Mouse (Mus musculus): Measurements from ENCODE around the gene 4430402I18Rik.

The 4430402I18Rik gene

DNA sequence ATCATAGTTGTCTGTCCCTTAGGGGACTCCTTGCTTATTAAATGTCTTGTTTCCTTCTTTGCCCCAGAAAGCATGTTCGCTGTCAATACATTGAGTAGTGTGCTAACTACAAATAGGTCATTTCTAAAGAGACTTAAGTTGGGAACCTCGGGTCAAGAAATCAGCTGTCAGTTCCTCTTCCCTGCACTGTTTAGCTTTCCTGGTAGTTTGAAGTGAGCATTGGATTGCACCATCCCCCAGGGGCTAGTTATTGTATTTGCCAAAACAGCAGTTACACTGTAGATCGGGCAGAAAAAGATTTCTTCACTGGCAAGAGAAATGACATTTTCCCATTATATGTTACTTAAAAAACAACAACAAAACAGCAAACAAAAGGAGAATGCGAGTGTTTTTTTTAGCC is 578 bp upstream of the 4430402I18Rik start:
- in situ Hi-C loops (cut with MboI, MseI), result no loop called here

DNA sequence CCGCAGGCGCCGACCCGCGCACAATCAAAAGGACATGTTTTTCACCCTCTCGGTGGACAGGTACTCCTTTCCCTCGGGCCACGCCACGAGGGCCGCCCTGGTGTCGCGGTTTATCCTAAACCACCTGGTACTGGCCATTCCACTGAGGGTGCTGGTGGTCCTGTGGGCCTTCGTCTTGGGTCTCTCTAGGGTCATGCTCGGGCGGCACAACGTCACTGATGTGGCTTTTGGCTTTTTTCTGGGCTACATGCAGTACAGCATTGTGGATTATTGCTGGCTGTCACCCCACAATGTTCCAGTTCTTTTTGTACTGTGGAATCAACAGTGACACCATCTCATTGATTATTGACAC is 3.1 kb downstream of the 4430402I18Rik start:
- in situ Hi-C loops (cut with MboI, MseI), result no loop called here

DNA sequence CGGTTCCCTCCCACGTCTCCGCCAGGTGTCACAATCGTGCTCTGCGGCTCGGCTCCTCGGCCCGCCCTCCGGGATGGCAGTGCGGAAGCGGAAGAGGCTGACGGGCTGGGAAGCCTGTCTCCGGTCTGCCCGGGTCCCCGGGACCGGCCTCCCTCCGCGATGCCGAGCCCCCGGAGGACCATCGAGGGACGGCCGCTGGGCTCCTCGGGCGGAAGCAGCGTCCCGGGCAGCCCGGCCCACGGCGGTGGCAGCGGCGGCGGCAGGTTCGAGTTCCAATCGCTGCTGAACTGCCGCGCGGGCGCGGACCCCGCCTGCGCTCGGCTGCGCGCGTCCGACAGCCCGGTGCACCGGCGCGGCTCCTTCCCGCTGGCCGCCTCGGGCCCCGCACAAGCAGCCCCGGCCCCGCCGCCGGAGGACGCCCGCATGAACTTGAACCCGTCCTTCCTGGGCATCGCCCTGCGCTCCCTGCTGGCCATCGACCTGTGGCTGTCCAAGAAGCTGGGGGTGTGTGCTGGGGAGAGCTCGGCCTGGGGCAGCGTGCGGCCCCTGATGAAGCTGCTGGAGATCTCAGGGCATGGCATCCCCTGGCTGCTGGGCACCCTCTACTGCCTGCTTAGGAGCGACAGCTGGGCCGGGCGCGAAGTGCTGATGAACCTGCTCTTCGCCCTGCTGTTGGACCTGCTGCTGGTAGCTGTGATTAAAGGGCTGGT is 3.6 kb downstream of the 4430402I18Rik start, which contains the start of gene Plpp6:
Plpp6 (plus strand) TSS at position 112 of the 710 bp plus-strand sequence.
- in situ Hi-C loops (cut with MboI, MseI), result no loop called here

DNA sequence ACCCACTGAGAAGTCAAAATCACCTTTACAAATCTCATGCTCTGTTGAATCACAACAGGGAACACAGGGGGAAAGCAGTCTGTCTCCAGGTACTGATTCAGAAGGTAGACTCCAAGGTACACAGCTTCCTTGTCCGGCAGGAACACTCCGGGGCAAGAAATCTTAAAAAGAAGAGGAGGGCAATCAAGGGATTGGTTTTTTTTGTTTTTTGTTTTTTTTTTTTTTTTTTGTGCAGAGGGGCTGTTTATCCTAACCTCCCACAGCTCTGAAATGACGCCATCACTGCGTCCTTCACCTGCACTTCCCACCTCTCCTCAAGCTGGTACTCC is 4.1 kb downstream of the 4430402I18Rik start:
- in situ Hi-C loops (cut with MboI, MseI), result no loop called here

DNA sequence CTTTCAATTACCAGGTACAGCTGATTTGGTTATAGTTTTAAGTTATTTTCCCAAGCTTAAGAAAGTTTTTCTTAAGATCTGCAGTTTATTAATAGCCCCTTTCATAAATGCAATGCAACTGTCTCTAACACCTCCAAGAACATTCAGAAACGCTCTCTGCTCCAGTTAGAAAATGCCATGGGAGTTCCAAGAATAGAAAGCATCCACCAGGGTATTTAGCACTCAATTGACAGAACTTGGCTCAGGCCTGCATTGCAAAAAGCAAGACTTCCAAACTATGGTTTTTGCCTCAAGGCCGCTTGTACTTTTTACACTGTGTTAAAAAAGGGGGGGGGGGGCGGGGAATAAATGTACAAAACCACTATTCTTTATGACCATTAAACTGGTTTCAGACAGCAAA is 4.5 kb downstream of the 4430402I18Rik start:
- in situ Hi-C loops (cut with MboI, MseI), result no loop called here

DNA sequence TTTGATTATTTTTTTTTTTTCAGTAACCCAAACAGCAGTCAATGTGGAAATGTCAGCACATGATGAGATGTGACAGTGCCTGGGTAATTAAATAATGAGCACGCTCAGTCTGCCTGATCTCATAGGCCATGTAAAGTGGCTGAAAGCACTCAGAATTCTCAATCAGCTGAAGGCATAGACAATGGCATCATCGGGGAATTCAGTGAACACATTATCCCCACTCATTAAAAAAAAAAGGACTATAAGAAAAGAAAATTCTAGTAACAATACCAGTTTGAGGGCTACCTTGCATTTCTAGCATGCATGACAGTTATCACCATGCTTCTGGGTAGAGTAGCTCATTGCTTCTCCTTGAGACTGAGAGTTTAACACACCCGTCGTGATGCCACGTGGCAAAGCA is 16.3 kb downstream of the 4430402I18Rik start:
- in situ Hi-C loops (cut with MboI, MseI), result no loop called here

DNA sequence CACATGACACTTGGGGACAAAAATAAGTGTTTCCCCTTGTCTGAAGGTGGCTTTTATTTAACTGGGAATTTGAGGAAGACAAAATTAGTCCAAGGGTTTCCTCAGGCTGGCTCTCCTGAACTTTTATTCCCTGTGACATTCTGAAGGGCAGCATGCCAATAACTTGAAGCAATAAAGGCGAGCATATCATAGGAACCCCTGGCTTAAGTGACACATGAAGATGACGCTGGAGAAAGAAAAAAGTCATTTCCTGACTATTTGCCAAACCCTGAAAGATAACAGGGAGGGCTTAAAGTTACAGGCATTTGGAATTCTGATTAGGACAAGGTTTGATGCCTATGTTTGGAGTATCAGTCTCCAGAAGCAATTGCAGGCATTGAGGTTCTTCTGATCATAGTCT is 20.3 kb downstream of the 4430402I18Rik start:
- in situ Hi-C loops (cut with MboI, MseI), result no loop called here

DNA sequence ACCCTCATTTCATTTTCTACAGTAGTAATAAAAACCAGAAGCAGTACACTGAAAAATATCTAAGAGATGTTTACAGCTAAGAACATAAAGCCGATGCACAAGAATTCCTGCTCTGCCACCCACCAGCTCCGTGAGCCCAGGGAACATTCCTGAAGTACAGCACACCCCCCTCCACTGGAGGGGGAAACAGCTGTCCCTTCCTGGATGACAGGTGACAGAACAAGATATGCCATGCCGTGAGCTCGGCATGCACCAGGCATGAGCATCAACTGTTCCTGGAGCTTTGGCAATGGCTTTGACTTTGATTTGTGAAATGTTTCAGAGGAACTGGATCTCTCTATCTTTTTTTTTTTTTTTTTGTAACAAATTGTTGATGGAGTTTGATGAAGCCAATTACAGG is 20.8 kb downstream of the 4430402I18Rik start:
- in situ Hi-C loops (cut with MboI, MseI), result no loop called here

DNA sequence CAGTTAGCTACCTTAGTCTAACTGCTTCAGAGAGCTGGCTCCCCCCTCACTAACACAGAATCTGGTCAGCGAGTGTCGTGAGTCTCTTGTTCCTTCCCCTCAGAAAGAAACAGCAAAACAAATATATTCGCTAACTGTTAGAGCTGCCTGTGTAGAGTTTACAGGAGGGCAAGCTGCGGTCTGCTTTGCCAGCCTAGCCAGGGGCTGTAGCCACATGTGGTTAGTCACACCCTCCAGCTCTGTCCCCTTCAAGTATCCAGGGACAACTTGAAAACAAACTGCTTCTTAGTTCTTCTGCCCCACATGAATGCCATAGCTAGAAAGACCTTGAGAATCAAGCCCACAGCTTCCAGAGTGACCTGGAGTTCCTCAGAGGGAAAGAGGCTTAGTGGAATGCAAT is 26.3 kb downstream of the 4430402I18Rik start:
- in situ Hi-C loops (cut with MboI, MseI), result no loop called here

DNA sequence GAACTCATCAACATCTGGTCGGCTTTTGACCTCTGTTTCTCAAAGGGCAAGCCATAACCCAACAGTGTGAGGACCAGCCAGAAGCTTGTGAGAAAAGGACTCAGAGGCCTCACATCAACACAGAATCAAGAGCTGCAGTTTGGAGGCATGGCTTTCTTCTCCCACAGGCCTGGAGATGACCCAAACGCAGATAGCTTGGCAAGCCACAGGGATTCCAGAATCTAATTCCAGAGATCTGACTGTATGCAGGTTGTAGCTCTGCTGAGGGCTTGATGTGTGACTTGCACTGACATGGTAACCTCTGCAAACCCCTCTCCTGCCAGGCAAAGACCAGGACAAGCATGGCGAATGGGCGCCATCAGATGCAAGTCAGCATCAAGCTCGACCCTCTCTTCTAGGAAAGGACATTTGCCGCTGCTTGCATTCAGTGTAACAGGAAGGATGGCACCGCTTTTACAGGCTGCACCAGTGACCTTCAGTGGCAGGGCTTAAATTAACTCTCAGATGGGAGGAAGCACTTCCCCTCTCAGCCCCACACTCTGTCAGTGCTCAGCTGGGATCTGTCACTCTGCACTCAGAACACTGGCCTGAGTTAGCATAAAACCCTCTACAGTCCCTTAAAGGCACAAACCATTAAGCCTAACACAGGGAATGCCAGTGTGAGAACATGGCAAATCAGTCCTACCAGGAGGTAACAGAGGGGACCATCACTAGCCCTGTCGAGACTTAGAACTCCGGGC is 27.3 kb downstream of the 4430402I18Rik start:
- in situ Hi-C loops (cut with MboI, MseI), result no loop called here

DNA sequence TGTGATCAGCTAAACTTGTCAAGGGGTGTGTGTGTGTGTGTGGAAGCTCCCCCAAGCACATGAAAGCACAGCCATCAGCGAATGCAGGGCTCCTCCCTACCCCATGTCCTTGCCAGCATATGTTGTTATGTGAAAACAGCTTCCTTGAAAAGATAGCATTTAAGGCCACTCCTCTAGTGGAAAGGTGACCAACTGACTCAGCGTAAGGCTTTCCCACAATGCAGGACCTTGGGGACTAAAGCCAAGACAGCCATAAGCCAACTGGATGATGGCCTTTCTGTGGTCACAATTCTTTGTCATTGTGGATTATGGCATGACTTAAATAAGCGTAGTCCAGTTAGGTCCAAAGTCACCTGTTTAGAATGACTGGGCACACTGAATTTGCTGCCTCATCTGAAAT is 32.7 kb downstream of the 4430402I18Rik start:
- in situ Hi-C loops (cut with MboI, MseI), result no loop called here

DNA sequence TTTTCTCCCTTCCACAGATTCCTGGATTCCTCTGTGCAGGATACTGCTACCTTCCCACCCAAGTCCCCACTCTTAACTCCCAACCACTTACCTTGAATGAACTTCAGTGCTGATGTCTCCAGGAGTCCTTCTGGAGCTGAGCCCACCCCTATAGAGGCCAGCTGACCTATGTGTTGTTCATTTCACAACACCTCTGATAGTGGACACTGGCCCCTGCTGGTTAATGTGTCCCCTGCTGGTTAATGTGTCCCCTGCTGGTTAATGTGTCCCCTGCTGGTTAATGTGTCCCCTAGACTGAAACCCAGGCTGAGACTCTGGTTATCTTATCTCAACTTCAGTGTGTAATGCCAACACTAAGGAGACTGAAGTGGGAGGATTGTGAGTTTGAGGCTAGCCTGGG is 38.6 kb downstream of the 4430402I18Rik start:
- in situ Hi-C loops (cut with MboI, MseI), result no loop called here

DNA sequence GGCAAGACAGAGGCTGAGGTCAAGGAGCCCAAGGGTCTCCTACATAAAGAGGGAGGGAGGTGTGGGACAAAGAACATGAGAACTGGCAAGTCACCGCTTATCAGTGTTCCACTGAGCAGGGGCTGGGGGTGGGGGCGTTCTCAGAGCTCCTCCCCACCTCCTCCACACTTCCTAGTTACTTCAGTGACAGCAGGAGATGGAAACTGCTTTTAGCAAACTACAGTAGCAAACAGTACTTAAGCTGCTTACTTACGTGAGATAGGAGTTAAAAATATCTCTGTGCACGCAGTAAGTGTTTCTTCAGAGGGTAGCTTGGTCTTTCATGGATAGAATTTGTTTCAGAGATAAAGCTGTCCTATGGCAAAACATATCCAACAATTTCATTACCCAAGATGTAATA is 40.2 kb downstream of the 4430402I18Rik start:
- in situ Hi-C loops (cut with MboI, MseI), result no loop called here

DNA sequence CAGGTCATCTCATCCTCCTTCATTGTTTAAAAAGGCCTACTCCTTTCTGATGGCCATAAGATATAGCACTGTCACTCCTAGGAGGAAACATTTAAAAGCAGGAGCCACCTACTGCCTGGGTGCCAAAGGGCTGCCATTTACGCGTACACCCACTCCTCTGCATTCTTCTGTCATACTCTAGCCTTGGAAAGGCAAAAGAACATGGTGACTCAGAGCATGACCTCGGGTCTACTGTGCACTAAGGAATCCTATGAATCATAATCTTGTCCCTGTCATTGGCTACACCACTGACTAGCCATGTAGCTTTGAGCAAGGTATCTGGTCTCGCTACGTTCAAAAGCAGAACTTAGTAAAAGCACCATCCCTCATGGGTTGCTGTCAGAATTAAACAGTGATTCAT is 41.2 kb downstream of the 4430402I18Rik start:
- in situ Hi-C loops (cut with MboI, MseI), result no loop called here

DNA sequence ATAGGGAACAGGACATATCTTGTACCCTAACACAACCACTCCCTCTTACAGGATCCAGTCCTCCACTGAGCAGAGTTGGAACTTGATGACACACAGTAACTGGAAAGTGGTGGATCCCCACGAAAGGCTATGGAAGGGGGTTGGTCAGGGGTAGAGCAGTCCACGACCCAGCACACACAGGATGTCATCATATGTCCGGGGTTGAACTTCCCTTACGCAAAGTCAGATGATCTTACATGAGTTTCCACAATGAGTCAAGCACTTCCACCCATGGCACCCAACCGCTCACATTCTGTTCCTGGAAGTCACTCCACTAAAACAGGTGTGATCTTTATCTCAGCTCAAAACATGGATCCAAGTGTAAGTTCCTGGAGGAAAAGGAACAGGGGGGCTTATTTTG is 49.8 kb downstream of the 4430402I18Rik start:
- in situ Hi-C loops (cut with MboI, MseI), result loop anchor here in 1 of 2 experiments (10.0 kb wide), 1 partner anchor 847 kb away; no protein-coding TSS in a partner anchor

DNA sequence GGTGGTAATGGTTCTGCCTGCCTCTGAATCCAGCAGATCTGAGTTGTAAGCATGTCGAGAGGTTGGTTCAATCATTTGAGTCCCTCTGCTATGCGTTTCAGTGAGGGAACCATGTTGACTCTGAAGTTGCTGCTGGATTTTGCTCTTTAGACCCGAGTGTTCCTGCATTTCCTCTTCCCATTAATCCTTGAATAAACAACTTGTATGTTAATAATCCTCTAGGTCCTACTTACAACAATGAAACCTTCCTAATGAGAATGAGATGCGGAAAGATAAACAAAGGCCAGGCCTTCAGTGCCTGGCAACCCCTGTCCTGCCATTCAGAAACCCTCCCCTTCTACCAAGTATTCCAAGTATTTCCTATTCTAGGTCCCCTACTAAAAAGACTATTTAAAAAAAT is 51.1 kb downstream of the 4430402I18Rik start:
- in situ Hi-C loops (cut with MboI, MseI), result loop anchor here in 1 of 2 experiments (10.0 kb wide), 1 partner anchor 848 kb away; no protein-coding TSS in a partner anchor

DNA sequence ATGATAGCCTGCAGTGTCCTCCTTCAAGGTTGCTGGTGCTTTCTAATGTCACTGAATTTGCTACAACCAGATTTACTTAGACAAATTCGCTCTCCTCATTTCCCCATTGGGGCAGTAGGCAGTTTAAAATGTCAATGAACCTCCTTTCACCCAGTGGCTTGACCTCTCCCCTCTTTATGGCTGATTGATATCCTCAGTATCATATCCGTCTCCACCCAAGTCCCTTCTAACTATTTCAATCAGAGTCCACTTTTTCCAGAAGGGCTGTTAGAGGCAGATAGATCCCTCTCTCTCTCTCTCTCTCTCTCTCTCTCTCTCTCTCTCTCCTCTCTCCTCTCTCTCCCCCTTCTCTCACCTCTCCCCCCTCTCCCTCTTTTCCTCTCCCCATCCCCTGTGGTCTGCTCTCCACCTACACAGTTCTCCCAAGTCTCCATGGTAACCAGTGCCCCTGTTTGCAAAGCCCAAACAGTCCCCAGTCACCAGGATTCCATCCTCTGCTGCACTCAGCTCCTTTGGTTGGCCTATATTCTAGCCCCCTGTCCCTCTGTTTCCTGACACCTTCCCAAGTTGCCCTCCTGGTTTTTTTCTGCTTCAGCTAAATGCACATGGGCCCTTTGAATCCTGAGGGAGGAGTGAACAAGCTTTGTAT is 51.9 kb downstream of the 4430402I18Rik start:
- in situ Hi-C loops (cut with MboI, MseI), result loop anchor here in 1 of 2 experiments (10.0 kb wide), 1 partner anchor 849 kb away; no protein-coding TSS in a partner anchor

DNA sequence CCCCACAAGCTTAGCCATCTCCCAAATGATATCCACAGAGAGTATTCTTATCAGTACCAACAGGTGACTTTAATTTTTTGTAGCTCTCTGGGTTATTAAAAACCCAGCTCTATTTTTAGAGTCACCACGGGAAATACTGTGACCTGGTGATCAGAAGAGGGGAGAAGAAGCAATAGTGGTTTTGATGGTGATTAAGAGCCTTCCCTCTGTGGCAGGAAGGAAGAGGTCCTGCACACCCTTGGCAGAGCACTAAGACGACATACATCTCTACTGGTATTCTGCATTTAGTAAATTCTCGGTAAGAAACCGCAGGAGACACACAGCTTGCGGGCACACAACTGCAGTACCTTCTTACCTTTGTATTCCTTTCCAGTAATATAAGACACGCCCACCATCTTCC is 53.0 kb downstream of the 4430402I18Rik start:
- in situ Hi-C loops (cut with MboI, MseI), result loop anchor here in 1 of 2 experiments (10.0 kb wide), 1 partner anchor 850 kb away; no protein-coding TSS in a partner anchor

DNA sequence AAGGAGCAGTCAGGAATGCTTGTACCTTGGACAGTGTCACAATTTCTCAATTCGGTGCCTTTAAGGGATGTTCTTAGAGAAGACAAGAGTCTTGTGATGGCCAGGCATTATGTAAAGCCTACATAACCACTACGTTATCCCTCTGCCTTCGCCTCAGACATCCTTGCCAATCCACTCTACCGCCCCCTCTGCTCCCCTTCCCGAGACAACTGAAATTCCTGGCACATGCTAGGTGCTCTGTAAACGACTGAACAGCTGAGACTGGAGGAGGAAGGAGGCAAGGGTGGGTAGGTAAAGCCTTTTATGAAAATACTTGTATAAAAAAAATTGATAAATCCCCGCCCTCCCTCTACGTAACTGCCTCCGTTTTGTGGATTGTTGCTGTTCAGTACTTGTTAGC is 58.9 kb downstream of the 4430402I18Rik start:
- in situ Hi-C loops (cut with MboI, MseI), result no loop called here

DNA sequence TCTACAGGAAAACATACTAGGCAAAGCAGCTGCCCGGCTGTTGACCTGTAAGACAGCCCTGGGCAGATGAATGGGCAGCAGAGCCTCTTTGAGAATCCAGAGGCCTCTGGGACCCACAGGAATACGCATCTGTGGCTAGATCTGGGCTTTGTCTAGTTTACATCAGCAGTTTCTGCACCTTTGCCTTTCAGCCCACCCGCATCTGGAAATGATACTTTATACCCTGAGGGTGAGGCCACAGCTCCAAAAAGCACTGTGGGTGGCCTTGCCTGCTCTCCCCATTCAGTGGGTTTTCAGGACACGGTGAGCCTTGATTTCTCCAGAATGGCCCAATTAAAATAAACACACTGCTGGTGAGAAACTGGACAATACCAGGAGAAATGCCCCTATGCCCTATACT is 59.4 kb downstream of the 4430402I18Rik start:
- in situ Hi-C loops (cut with MboI, MseI), result no loop called here

DNA sequence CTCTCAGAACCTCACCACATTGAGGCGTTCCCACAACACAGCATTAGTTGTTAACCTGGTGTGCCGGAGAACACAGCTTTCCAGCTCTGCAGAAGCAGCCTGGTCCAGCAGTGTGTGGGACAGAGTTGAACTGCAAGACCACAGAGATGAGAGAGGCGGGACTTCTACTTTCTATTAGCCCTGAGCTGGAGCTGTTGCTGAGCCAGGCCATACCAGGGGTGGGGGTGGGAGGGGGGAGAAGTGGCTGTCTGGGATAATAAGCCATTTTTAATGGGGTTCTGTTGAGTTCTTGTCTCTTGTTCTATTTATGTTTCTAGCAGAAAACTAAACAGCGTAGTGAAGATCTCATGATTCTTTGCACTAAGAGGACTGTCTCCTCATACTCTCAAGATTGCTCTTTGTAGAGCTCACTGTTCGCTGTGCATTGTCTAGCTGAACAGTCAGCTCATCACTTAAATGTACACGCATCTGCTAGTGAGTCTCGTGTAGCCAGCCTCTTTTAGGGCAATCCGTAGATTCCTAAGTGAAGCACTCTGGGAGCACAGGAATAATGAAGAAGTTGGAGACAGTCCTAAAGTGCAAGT is 64.0 kb downstream of the 4430402I18Rik start:
- in situ Hi-C loops (cut with MboI, MseI), result no loop called here

DNA sequence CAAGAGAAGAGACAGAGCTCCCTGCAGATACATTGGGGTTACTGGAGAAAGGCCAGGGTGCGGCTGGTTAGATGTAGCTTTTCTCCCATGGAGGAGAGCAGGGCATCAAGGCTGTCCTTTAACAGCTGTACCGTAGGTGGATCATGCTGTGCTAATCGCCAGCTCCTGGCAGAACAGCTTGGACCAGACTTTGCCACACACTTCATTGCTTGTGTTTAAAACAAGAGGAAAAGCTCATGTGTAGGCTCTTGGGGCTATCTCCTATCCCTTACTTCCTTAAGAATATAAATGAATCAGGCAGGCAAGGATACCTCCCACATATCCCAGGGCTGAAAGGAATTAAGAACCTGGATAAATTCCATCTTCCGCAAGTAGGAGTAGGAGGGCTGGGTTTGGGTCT is 64.8 kb downstream of the 4430402I18Rik start:
- in situ Hi-C loops (cut with MboI, MseI), result no loop called here

Data from T-helper 17 cell (primary cell).